Mouse (Mus musculus) embryonic facial prominence, embryonic 11.5 days (tissue): ENCODE data around the gene Itga7. TPM values are rescaled to one million over a fixed set of nuclear protein-coding genes. Genes with fewer than 3 reads are reported as not detected.

ENCODE experiments used
- ATAC-seq: fragments of 200-750 bp; cut with Nextera tagmentation; replicated peaks from 2 replicates; pipeline ENCODE4 v1.8.0; 2017; ENCODE audit warnings: low read depth; ENCODE audit not compliant: insufficient number of reproducible peaks, low FRiP score, low TSS enrichment
- DNase-seq: peaks from one replicate; pipeline ENCODE4 v3.0.0-alpha.2; 2015; ENCODE audit warnings: low spot score
- H3K27ac ChIP-seq: fragments of 300-500 bp; sonication (generic); replicated peaks from 2 replicates; pipeline ENCODE4 v1.5.1; 2014; ENCODE audit warnings: mild to moderate bottlenecking, low read depth, low read length, control low read depth
- H3K27me3 ChIP-seq: fragments of 300-500 bp; sonication (generic); 2 replicates; pipeline ENCODE4 v1.6.1; 2014; ENCODE audit warnings: mild to moderate bottlenecking, low read length, moderate library complexity, mixed read lengths; ENCODE audit not compliant: control insufficient read depth, insufficient read depth
- H3K36me3 ChIP-seq: fragments of 300-500 bp; sonication (generic); replicated peaks from 2 replicates; pipeline ENCODE4 v1.6.1; 2014; ENCODE audit warnings: low read depth, mild to moderate bottlenecking, low read length, moderate library complexity, mixed read lengths; ENCODE audit not compliant: control insufficient read depth, insufficient read depth
- H3K4me1 ChIP-seq: fragments of 300-500 bp; sonication (generic); 2 replicates; pipeline ENCODE4 v1.6.1; 2014; ENCODE audit warnings: low read length, mixed read lengths; ENCODE audit not compliant: control insufficient read depth, insufficient read depth
- H3K4me2 ChIP-seq: fragments of 300-500 bp; sonication (generic); 2 replicates; pipeline ENCODE4 v1.6.1; 2014; ENCODE audit warnings: low read depth, mild to moderate bottlenecking, control low read depth, low read length, moderate library complexity
- H3K4me3 ChIP-seq: fragments of 300-500 bp; sonication (generic); 2 replicates; pipeline ENCODE4 v1.5.1; 2014; ENCODE audit warnings: low read depth, low read length, control low read depth
- H3K9ac ChIP-seq: fragments of 300-500 bp; sonication (generic); replicated peaks from 2 replicates; pipeline ENCODE4 v1.6.1; 2014; ENCODE audit warnings: mild to moderate bottlenecking, control low read depth, low read length
- H3K9me3 ChIP-seq: fragments of 300-500 bp; sonication (generic); replicated peaks from 2 replicates; pipeline ENCODE4 v1.6.1; 2016; ENCODE audit warnings: mild to moderate bottlenecking, low read length, inconsistent platforms, mixed read lengths; ENCODE audit not compliant: control insufficient read depth
- WGBS: fragments of 180-500 bp; shearing (Covaris S2); extraction: QIAGEN DNeasy Blood & Tissue Kit; methylation state at CpG from one replicate; pipeline ENCODE4 v1.1.7; 2014; 5-methylcytosine and 5-hydroxymethylcytosine counted together
- polyA plus RNA-seq: library from polyadenylated mRNA; unstranded; fragments of >200 nt; fragmentation: Nextera tagmentation; extraction: Ambion mirVana; gene quantifications from 2 replicates; pipeline ENCODE4 v1.2.1, GENCODE M21; 2014

Itga7 gene
- polyA plus RNA-seq, 1 experiment from 2014 or later: 2.3 TPM

- Histone ChIP-seq H3K27ac (no peak overlapping the region), H3K4me2 (no peak overlapping the region), H3K9ac (no peak overlapping the region), H3K27me3 (peaks cover 7% of the 10 kb centered on the region), H3K36me3 (no peaks in the 10 kb centered on the region), H3K4me3 (no peak overlapping the region), H3K9me3 (no peaks in the 10 kb centered on the region), H3K4me1 (no peaks in the 10 kb centered on the region)
- 83% methylated on average over 10 of the region's 10 CpGs for WGBS
- no peak for DNase-seq
- ATAC-seq: no peak
Measured at GRCm38 (mm10) chr10:128940475-128941061, 7.0 kb downstream of the Itga7 start.

- no peak overlapping the region for H3K4me2 ChIP-seq
- no peaks in the 10 kb centered on the region for H3K27me3 ChIP-seq
- H3K27ac ChIP-seq: no peak overlapping the region
- WGBS: 16% methylated on average over 3 of the region's 3 CpGs
- no peak overlapping the region for H3K4me3 ChIP-seq
- H3K9me3 ChIP-seq: no peaks in the 10 kb centered on the region
- no peak overlapping the region for H3K9ac ChIP-seq
- H3K36me3 ChIP-seq: no peaks in the 10 kb centered on the region
- H3K4me1 ChIP-seq: no peaks in the 10 kb centered on the region
- DNase-seq (peak; percentile 16), ATAC-seq (no peak)
Measured at GRCm38 (mm10) chr10:128945675-128946074, 12.1 kb downstream of the Itga7 start.

GRCm38 (mm10) chr10:128947496-128947895 is 13.9 kb downstream of the Itga7 start:
- Histone ChIP-seq H3K27me3 (no peaks in the 10 kb centered on the region), H3K9ac (no peak overlapping the region), H3K4me3 (no peak overlapping the region), H3K27ac (no peak overlapping the region), H3K9me3 (no peaks in the 10 kb centered on the region), H3K4me2 (no peak overlapping the region), H3K36me3 (no peaks in the 10 kb centered on the region), H3K4me1 (no peaks in the 10 kb centered on the region)
- ATAC-seq: no peak
- WGBS: 90% methylated on average over 4 of the region's 4 CpGs
- no peak for DNase-seq

GRCm38 (mm10) chr10:128950208-128950887 is 16.7 kb downstream of the Itga7 start:
- H3K4me3 ChIP-seq: no peak overlapping the region
- ATAC-seq: no peak

GRCm38 (mm10) chr10:128958340-128958739 is 24.7 kb downstream of the Itga7 start:
- WGBS: 76% methylated on average over 10 of the region's 10 CpGs
- ATAC-seq: no peak
- no peaks in the 10 kb centered on the region for H3K27me3 ChIP-seq

More at GRCm38 (mm10) chr10:128950208-128950887, 16.7 kb downstream of the Itga7 start:
- Histone ChIP-seq H3K4me1 (no peaks in the 10 kb centered on the region), H3K4me2 (no peak overlapping the region), H3K9ac (no peak overlapping the region), H3K27me3 (no peaks in the 10 kb centered on the region), H3K9me3 (no peaks in the 10 kb centered on the region), H3K27ac (no peak overlapping the region), H3K36me3 (no peaks in the 10 kb centered on the region)
- 67% methylated on average over 16 of the region's 16 CpGs for WGBS
- DNase-seq: no peak

GRCm38 (mm10) chr10:128960142-128960541 is 26.5 kb downstream of the Itga7 start:
- no peak for DNase-seq
- H3K9me3 ChIP-seq: no peaks in the 10 kb centered on the region
- H3K4me2 ChIP-seq: no peak overlapping the region
- no peaks in the 10 kb centered on the region for H3K36me3 ChIP-seq
- no peak overlapping the region for H3K27ac ChIP-seq
- H3K4me3 ChIP-seq: no peak overlapping the region
- 81% methylated on average over 4 of the region's 4 CpGs for WGBS
- H3K4me1 ChIP-seq: no peaks in the 10 kb centered on the region
- no peak for ATAC-seq
- H3K27me3 ChIP-seq: no peaks in the 10 kb centered on the region
- no peak overlapping the region for H3K9ac ChIP-seq

More at GRCm38 (mm10) chr10:128958340-128958739, 24.7 kb downstream of the Itga7 start:
- Histone ChIP-seq H3K4me2 (no peak overlapping the region), H3K4me1 (no peaks in the 10 kb centered on the region), H3K36me3 (no peaks in the 10 kb centered on the region), H3K27ac (no peak overlapping the region), H3K9ac (no peak overlapping the region), H3K4me3 (no peak overlapping the region), H3K9me3 (no peaks in the 10 kb centered on the region)
- no peak for DNase-seq

GRCm38 (mm10) chr10:128960590-128961584 is 27.3 kb downstream of the Itga7 start, which contains the start of gene Mettl7b:
Gene Mettl7b (minus strand): TSS chr10:128960988.
- ATAC-seq: no peak

More at GRCm38 (mm10) chr10:128960590-128961584, 27.3 kb downstream of the Itga7 start, which contains the start of gene Mettl7b:
- Histone ChIP-seq H3K9ac (no peak within 1 kb of the TSS), H3K36me3 (no peaks in the 10 kb centered on the region), H3K9me3 (no peaks in the 10 kb centered on the region), H3K27me3 (no peaks in the 10 kb centered on the region), H3K27ac (no peak within 1 kb of the TSS), H3K4me3 (no peak within 1 kb of the TSS), H3K4me2 (no peak within 1 kb of the TSS), H3K4me1 (no peaks in the 10 kb centered on the region)
- no peak for DNase-seq
- 84% methylated on average over 12 of the region's 12 CpGs for WGBS
